Mouse (Mus musculus): ENCODE results near the gene Arhgap8.

- TF ChIP-seq POLR2A (IDR thresholded peaks at IDR 0.05; ENCODE audit: extremely low read depth, insufficient read depth, low read length): no peak
- no peak for TF ChIP-seq CTCF (IDR thresholded peaks at IDR 0.05; ENCODE audit: extremely low read depth, insufficient read depth, low read length)
Measured at GRCm38 (mm10) chr15:84809275-84809952, 89.6 kb downstream of the Arhgap8 start.

Measured in cortical plate, adult 2 months (tissue).